Mouse (Mus musculus): ENCODE results near the gene Fbll1. TPM values are rescaled to one million over a fixed set of nuclear protein-coding genes. Genes with fewer than 3 reads are reported as not detected.
A peak's percentile ranks its signal among the peaks of the same experiment; 100 is the strongest.

The Fbll1 gene
- polyA plus RNA-seq, 1 experiment from 2014 or later, result not detected

DNA sequence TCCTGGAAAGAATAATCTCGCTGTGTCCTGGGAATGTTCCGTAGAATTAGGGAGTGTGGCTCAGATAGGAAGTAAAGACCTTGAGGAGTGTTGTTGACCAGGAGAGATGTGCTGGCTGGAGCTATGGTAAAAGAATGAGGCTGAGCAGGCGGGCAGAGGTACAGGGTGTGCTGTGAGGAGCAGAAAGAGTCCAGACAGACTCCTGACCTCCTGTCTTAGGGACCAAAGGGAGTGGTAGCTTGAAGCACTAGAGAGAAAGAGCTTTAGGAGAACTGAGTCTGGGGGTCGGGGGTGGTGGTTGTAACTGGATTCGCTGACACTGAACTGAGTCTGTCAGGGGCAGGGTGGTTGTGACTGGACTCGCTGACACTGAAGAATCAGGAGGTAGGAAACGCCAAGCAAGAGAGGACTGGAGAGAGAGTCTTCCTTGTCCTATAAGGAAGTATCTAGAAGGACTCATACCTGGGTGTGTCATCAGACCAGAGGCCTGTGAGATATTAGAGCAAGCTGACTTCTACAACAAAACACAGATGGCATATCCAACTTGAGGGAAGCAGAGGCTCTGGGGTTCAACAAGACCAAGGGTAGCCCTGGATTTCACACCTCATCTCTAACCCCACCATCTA lies 38.6 kb downstream of the Fbll1 start:
- no peak for DNase-seq (ENCODE audit: low spot score)
- Histone ChIP-seq H3K4me1 (ENCODE audit: insufficient read depth, low read depth, low read length) (no peaks in the 10 kb centered on the region), H3K4me2 (replicated peaks; ENCODE audit: low read depth, low read length) (no peak overlapping the region), H3K27me3 (replicated peaks; ENCODE audit: insufficient read depth, low read length) (no peaks in the 10 kb centered on the region), H3K36me3 (ENCODE audit: insufficient read depth, low read length) (no peaks in the 10 kb centered on the region), H3K9me3 (ENCODE audit: low read length) (no peaks in the 10 kb centered on the region), H3K9ac (replicated peaks; ENCODE audit: low read depth) (no peak overlapping the region), H3K27ac (ENCODE audit: low read length) (no peak overlapping the region), H3K4me3 (ENCODE audit: low read depth, low read length) (no peak overlapping the region)
- WGBS, result 81% methylated on average over 7 of the region's 7 CpGs
- TF ChIP-seq CTCF (IDR thresholded peaks at IDR 0.05), result no peak
- no peak for TF ChIP-seq EP300 (IDR thresholded peaks at IDR 0.05)
- no peak for ATAC-seq

DNA sequence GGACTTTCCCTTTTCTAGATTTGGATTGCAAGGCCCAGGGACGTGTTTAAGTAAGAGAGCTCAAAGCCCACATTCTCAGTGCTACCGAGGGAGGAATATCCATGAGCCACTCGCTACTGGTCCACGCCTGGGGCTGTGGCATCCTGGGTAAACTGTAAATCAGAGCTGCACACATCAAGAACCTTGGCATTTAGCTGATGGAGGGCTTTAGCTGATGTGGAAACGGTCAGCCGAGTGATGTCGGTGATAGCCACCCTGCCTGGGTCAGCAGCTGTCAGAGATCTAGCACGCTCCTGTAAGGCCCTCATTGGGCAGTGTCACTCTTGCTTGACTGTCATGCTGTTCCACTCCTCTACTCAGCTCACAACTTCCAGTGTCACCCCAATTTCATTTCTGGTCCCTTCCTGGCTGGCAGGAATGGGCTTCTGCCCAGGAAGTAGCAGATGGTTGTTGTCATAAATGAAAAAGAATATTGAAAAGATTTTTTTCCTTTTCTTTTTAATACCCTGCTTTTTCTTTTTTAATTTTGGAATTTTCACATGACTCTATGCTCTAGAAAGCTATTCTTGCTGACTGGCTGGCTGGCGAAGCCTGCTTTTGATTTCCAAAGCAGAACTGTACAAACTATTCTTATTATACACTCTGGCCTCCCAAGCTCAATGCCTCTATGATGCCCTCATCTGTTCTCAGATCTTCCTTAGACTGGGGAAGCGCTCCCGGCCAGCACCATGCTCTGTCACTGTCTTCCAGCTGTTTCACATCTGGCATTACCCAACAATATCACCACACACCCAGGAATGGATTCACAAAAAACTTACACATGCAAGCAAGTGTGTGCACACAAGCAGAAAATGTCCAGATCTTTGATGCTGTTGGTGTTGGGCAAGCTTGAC lies 42.0 kb downstream of the Fbll1 start:
- H3K36me3 ChIP-seq (ENCODE audit: insufficient read depth, low read length), result no peaks in the 10 kb centered on the region
- no peaks in the 10 kb centered on the region for H3K9me3 ChIP-seq (ENCODE audit: low read length)
- no peaks in the 10 kb centered on the region for H3K27me3 ChIP-seq (replicated peaks; ENCODE audit: insufficient read depth, low read length)
- no peak overlapping the region for H3K4me2 ChIP-seq (replicated peaks; ENCODE audit: low read depth, low read length)
- TF ChIP-seq CTCF (IDR thresholded peaks at IDR 0.05), result no peak
- TF ChIP-seq EP300 (IDR thresholded peaks at IDR 0.05), result peak; percentile 48
- 62% methylated on average over 11 of the region's 11 CpGs for WGBS
- peak; percentile 84 for ATAC-seq
- H3K4me3 ChIP-seq (ENCODE audit: low read depth, low read length), result no peak overlapping the region
- H3K27ac ChIP-seq (ENCODE audit: low read length), result no peak overlapping the region
- no peaks in the 10 kb centered on the region for H3K4me1 ChIP-seq (ENCODE audit: insufficient read depth, low read depth, low read length)
- H3K9ac ChIP-seq (replicated peaks; ENCODE audit: low read depth), result no peak overlapping the region
- peak; percentile 70 for DNase-seq (ENCODE audit: low spot score)

GRCm38 (mm10) chr11:35755546-35755945 lies 43.1 kb downstream of the Fbll1 start:
- no peak for DNase-seq (ENCODE audit: low spot score)
- no peaks in the 10 kb centered on the region for H3K36me3 ChIP-seq (ENCODE audit: insufficient read depth, low read length)
- no peak overlapping the region for H3K9ac ChIP-seq (replicated peaks; ENCODE audit: low read depth)
- no peak overlapping the region for H3K4me2 ChIP-seq (replicated peaks; ENCODE audit: low read depth, low read length)
- WGBS, result 29% methylated on average over 6 of the region's 6 CpGs
- ATAC-seq, result no peak
- H3K27ac ChIP-seq (ENCODE audit: low read length), result no peak overlapping the region
- no peaks in the 10 kb centered on the region for H3K4me1 ChIP-seq (ENCODE audit: insufficient read depth, low read depth, low read length)
- H3K27me3 ChIP-seq (replicated peaks; ENCODE audit: insufficient read depth, low read length), result no peaks in the 10 kb centered on the region
- H3K4me3 ChIP-seq (ENCODE audit: low read depth, low read length), result no peak overlapping the region
- H3K9me3 ChIP-seq (ENCODE audit: low read length), result no peaks in the 10 kb centered on the region
- TF ChIP-seq CTCF (IDR thresholded peaks at IDR 0.05) (no peak), EP300 (IDR thresholded peaks at IDR 0.05) (no peak)

DNA sequence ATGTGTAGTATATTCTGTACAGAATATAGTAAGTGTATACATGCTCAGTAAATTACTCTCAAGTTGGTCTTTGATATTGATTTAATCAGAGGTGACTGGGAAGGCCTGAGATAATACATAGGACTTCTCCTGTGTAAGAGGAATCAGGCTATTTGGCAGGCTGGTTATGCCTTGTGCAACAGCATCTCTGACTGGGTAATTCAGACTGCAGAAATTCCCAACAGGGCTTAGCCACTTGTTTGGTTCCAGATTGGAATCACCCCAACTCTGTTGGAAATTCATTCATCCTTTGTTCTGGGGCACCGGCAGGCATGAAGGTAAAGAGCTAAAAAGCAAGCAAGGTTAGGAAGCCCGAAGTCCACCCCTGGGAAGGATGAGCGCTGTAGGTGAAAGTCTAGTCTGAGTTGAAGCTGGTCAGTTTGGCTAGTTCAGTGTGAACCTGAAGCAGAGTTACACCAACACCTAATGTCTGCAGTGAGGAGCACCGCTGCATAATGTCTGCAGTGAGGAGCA lies 43.7 kb downstream of the Fbll1 start:
- no peak for ATAC-seq
- WGBS, result 86% methylated on average over 4 of the region's 4 CpGs
- no peak for TF ChIP-seq EP300 (IDR thresholded peaks at IDR 0.05)
- TF ChIP-seq CTCF (IDR thresholded peaks at IDR 0.05), result no peak

GRCm38 (mm10) chr11:35750578-35750977 lies 48.1 kb downstream of the Fbll1 start:
- Histone ChIP-seq H3K36me3 (ENCODE audit: insufficient read depth, low read length) (no peaks in the 10 kb centered on the region), H3K4me2 (replicated peaks; ENCODE audit: low read depth, low read length) (no peak overlapping the region), H3K27ac (ENCODE audit: low read length) (0 out of 2 replicates have a peak overlapping the region, but pooled peaks have one; percentile 43), H3K4me3 (ENCODE audit: low read depth, low read length) (no peak overlapping the region), H3K9ac (replicated peaks; ENCODE audit: low read depth) (no peak overlapping the region), H3K27me3 (replicated peaks; ENCODE audit: insufficient read depth, low read length) (no peaks in the 10 kb centered on the region), H3K4me1 (ENCODE audit: insufficient read depth, low read depth, low read length) (no peaks in the 10 kb centered on the region), H3K9me3 (ENCODE audit: low read length) (no peaks in the 10 kb centered on the region)
- ATAC-seq (peak; percentile 93), DNase-seq (ENCODE audit: low spot score) (peak; percentile 93)
- TF ChIP-seq CTCF (IDR thresholded peaks at IDR 0.05) (no peak), EP300 (IDR thresholded peaks at IDR 0.05) (peak; percentile 54)
- 39% methylated on average over 8 of the region's 8 CpGs for WGBS

More for the DNA sequence above, 43.7 kb downstream of the Fbll1 start:
- no peaks in the 10 kb centered on the region for H3K4me1 ChIP-seq (ENCODE audit: insufficient read depth, low read depth, low read length)
- DNase-seq (ENCODE audit: low spot score), result no peak
- H3K9ac ChIP-seq (replicated peaks; ENCODE audit: low read depth), result no peak overlapping the region
- no peaks in the 10 kb centered on the region for H3K27me3 ChIP-seq (replicated peaks; ENCODE audit: insufficient read depth, low read length)
- no peak overlapping the region for H3K4me2 ChIP-seq (replicated peaks; ENCODE audit: low read depth, low read length)
- H3K36me3 ChIP-seq (ENCODE audit: insufficient read depth, low read length), result no peaks in the 10 kb centered on the region
- no peak overlapping the region for H3K4me3 ChIP-seq (ENCODE audit: low read depth, low read length)
- H3K27ac ChIP-seq (ENCODE audit: low read length), result no peak overlapping the region
- no peaks in the 10 kb centered on the region for H3K9me3 ChIP-seq (ENCODE audit: low read length)

MicroRNA genes within 50 kb of the gene (microRNA counts, 519-probe panel; counts per million panel counts)
- 5,968 counts per million, percentile 76 among the panel's probes with 10 or more counts for microRNA mmu-miR-103

Small RNA genes lying within 50 kb of the gene (microRNA-seq; reads per million reads assigned to microRNA genes)
- gene Mir103-1, result 2.9 reads per million, percentile 7 among the genes with 10 or more reads in this experiment

Other genes with a start within 250 kb of the Fbll1 start
- 12.4 and 14.1 TPM in 2 replicates for gene Pank3, start 29.4 kb downstream of the Fbll1 start, polyA plus RNA-seq (2015; fragmentation: Nextera tagmentation; extraction: Ambion mirVana)
- gene Rars, start 35.6 kb upstream of the Fbll1 start, polyA plus RNA-seq (2015; fragmentation: Nextera tagmentation; extraction: Ambion mirVana), result 29.4 TPM in 2 replicates
- gene Wwc1, start 181.6 kb upstream of the Fbll1 start, polyA plus RNA-seq (2015; fragmentation: Nextera tagmentation; extraction: Ambion mirVana), result 22.1 and 31.0 TPM in 2 replicates

All from lung, postnatal 0 days (tissue).